Mouse (Mus musculus): Measurements from ENCODE around the gene Trmt112. TPM values are rescaled to one million over a fixed set of nuclear protein-coding genes. Genes with fewer than 3 reads are reported as not detected.

The Trmt112 gene
- total RNA-seq, 2 experiments from 2014 or later, result 43.1 to 53.9 TPM

DNA sequence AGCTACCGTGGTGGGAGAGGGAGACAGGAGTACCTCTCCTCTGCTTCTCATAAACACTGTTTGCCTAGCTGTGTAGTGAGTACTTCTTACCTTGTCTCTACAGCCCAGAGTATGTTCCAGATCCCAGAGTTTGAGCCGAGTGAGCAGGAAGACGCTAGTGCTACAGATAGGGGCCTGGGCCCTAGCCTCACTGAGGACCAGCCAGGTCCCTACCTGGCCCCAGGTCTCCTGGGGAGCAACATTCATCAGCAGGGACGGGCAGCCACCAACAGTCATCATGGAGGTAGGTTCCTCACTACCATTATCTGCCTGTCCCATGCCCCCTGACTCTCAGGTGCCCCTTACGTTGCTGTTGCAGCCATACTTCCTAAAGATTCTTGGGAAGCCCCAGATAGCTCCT lies 33.3 kb downstream of the Trmt112 start:
- DNase-seq (ENCODE audit: low spot score in 2 of 2), result no peak

- no peak for DNase-seq (ENCODE audit: low spot score in 2 of 2)
These were observed 34.2 kb downstream of the Trmt112 start for GRCm38 (mm10) chr19:6943709-6944108.

DNA sequence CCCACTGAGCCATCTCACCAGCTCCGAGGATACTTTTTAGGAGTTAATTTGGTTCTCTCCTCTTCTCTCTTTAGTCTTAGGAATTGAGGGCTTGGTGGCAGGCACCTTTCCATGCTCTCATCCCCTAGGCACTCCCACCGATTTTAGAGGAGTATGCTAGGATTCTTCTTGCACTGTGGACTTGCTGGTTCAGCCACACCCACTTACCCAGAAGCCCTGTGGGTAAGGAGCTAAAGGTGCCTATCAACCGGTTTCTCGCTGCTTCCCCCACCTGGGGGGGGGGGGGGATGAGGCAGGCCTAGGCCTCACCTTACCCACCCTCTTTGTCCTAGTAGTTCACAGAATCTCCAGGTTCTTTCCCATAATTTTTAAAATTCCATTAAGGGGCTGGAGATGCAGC lies 38.2 kb downstream of the Trmt112 start:
- DNase-seq (ENCODE audit: low spot score in 2 of 2), result no peak

- no peak for DNase-seq (ENCODE audit: low spot score in 2 of 2)
These were observed 38.7 kb downstream of the Trmt112 start for GRCm38 (mm10) chr19:6948186-6948585.

DNA sequence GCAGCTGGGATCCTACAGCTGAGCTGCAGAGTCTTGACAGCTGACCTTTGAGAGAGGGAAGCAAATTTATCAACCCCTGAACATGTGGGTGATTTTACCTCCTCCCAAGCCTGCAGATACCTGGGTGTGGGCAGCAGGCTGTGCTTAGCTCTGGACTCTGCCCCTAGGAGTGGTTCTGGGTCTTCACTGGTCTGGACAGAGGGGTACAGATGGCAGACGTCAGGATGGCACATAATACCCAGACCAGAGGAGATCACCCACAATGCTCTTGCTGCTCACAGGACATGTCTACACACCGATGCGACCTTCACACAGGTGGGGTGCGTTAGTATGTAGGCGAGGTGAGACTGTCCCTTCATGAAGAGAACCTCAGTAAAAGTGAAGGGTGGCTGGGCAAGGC lies 40.0 kb downstream of the Trmt112 start:
- no peak for DNase-seq (ENCODE audit: low spot score in 2 of 2)

- no peak for DNase-seq (ENCODE audit: low spot score in 2 of 2)
These were observed 40.5 kb downstream of the Trmt112 start for GRCm38 (mm10) chr19:6949951-6950350.

DNA sequence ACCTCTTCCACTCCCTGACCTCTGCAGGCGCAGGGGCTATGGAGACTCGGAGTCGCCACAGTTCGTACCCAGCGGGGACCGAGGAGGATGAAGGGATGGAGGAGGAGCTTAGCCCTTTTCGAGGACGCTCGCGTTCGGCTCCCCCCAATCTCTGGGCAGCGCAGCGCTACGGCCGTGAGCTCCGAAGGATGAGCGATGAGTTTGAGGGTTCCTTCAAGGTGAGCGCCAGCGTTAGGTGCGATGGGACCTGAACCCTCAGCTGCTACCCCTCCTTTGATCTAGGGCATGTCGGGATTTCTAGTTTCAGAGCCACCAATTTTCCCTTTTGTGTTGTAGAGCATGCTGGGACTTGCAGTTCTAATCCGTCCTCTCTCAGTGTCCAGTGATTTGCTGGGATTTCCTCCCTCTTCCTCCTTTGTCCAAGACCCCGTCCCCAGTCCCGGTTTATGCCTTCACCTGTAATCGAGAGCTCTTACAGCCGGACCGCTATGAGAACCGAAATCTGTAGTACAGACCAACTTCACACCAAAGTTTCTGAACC lies 41.2 kb downstream of the Trmt112 start:
- DNase-seq (ENCODE audit: low spot score in 2 of 2), result peak; percentile 61 to 78

- DNase-seq (ENCODE audit: low spot score in 2 of 2), result peak; percentile 94 to 96
These were observed 42.0 kb downstream of the Trmt112 start for GRCm38 (mm10) chr19:6951381-6951968.

GRCm38 (mm10) chr19:6951994-6952711 lies 42.7 kb downstream of the Trmt112 start:
- peak; percentile 62 to 75 for DNase-seq (ENCODE audit: low spot score in 2 of 2)

DNA sequence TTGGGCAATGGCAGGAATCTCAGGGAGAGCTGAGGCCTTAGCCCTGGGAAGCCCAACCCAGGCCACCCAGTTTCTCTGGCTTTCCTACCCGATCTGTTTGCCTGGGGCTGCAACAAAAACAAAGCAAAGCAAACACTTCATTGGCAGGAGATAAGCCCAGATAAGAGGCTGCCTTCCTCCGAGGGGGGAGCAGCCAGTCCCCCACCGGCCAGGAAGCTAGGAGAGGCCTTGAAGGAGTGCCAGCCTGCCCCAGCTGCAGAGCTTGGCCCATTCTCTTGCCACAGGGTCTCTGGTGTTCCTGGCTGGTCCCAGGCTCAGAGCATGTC lies 43.2 kb downstream of the Trmt112 start:
- DNase-seq (ENCODE audit: low spot score in 2 of 2), result no peak

DNA sequence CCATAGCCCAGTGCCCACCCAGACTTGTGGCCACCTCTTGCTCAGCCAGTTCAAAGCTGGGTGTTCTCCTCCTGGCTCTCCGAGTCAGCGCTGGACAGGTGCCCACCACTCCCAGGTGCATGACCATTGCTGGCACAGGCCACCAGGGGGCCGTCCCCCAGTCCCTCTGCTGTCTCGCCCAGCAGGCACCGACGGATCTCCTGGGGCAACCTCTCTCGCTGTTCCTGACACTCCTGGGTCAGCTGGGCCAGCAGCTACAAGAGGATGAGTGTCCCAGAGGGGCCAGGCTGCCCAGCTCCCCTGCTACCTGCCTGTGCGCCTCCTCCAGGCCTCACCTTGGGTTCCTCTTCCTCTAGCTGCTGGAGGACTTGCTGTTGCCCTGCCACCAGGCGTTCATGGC lies 44.5 kb downstream of the Trmt112 start:
- DNase-seq (ENCODE audit: low spot score in 2 of 2), result no peak

GRCm38 (mm10) chr19:6955424-6955823 lies 45.9 kb downstream of the Trmt112 start:
- DNase-seq (ENCODE audit: low spot score in 2 of 2), result no peak

- no peak for DNase-seq (ENCODE audit: low spot score in 2 of 2)
These were observed 47.0 kb downstream of the Trmt112 start for GRCm38 (mm10) chr19:6956461-6956860.

Small RNA genes within 50 kb of the gene (microRNA-seq; reads per million reads assigned to microRNA genes)
- 6.0 to 6.2 reads per million in 2 experiments for gene Mir6990

Other genes with a start within 250 kb of the Trmt112 start
- 10 to 100 TPM; 36.2 to 43.7 TPM for gene Rps6ka4, start 69.1 kb upstream of the Trmt112 start, total RNA-seq (2021)
- 10 to 100 TPM; 13.8 to 16.1 TPM for gene Ccdc88b, start 51.5 kb upstream of the Trmt112 start, total RNA-seq (2021)
- 100 to 1,000 TPM; 383 to 385 TPM for gene Prdx5, start 408 bp downstream of the Trmt112 start, total RNA-seq (2021)
- gene Esrra, start 12.1 kb downstream of the Trmt112 start, total RNA-seq (2021), result 10 to 100 TPM; 59.5 to 59.6 TPM
- gene Catsperz, start 15.7 kb downstream of the Trmt112 start, total RNA-seq (2021), result 10 to 100 TPM in 1 of 2 experiments, 1 to 10 TPM in 1; 8.2 to 12.6 TPM
- gene Kcnk4, start 24.8 kb downstream of the Trmt112 start, total RNA-seq (2021), result 10 to 100 TPM; 15.4 to 17.0 TPM
- 10 to 100 TPM; 37.8 to 44.4 TPM for gene Bad, start 32.2 kb downstream of the Trmt112 start, total RNA-seq (2021)
- gene Gpr137, start 32.8 kb downstream of the Trmt112 start, total RNA-seq (2021), result 100 to 1,000 TPM; 105 to 108 TPM
- gene Ppp1r14b, start 65.3 kb downstream of the Trmt112 start, total RNA-seq (2021), result 10 to 100 TPM; 60.8 to 61.9 TPM
- 10 to 100 TPM; 13.3 to 14.4 TPM for gene Plcb3, start 66.8 kb downstream of the Trmt112 start, total RNA-seq (2021)
- gene Fkbp2, start 70.8 kb downstream of the Trmt112 start, total RNA-seq (2021), result 10 to 100 TPM; 94.2 to 94.6 TPM
- 10 to 100 TPM; 95.2 to 95.4 TPM for gene Vegfb, start 78.0 kb downstream of the Trmt112 start, total RNA-seq (2021)
- 10 to 100 TPM; 24.7 to 27.9 TPM for gene Dnajc4, start 82.9 kb downstream of the Trmt112 start, total RNA-seq (2021)
- gene Nudt22, start 86.4 kb downstream of the Trmt112 start, total RNA-seq (2021), result 10 to 100 TPM; 12.7 to 14.0 TPM
- gene Trpt1, start 86.4 kb downstream of the Trmt112 start, total RNA-seq (2021), result 10 to 100 TPM; 17.2 to 17.8 TPM
- gene Fermt3, start 109.8 kb downstream of the Trmt112 start, total RNA-seq (2021), result 1 to 10 TPM; 4.2 to 5.1 TPM
- gene Stip1, start 130.3 kb downstream of the Trmt112 start, total RNA-seq (2021), result 100 to 1,000 TPM; 218 to 230 TPM
- gene Macrod1, start 147.1 kb downstream of the Trmt112 start, total RNA-seq (2021), result 10 to 100 TPM; 22.9 to 23.7 TPM
- 10 to 100 TPM; 21.6 to 22.0 TPM for gene Flrt1, start 196.0 kb downstream of the Trmt112 start, total RNA-seq (2021)

Measured in layer of hippocampus, adult 18-20 months (tissue).